Mouse (Mus musculus) heart, embryonic 16.5 days (tissue): ENCODE measurements around the gene Brip1. TPM values are rescaled to one million over a fixed set of nuclear protein-coding genes. Genes with fewer than 3 reads are reported as not detected.

Experiments used
- ATAC-seq: fragments of 200-750 bp; cut with Nextera tagmentation; replicated peaks from 2 replicates; pipeline ENCODE4 v1.8.0; 2017; ENCODE audit warnings: moderate number of reproducible peaks; ENCODE audit not compliant: insufficient read depth, low FRiP score; ENCODE audit errors: extremely low read depth
- H3K27ac ChIP-seq: fragments of 300-500 bp; sonication (generic); 2 replicates; pipeline ENCODE4 v1.5.1; 2014; ENCODE audit warnings: mild to moderate bottlenecking, low read length, control low read depth, moderate library complexity
- H3K27me3 ChIP-seq: fragments of 300-500 bp; sonication (generic); 2 replicates; pipeline ENCODE4 v1.6.1; 2014; ENCODE audit warnings: low read length, mixed read lengths; ENCODE audit not compliant: control insufficient read depth, insufficient read depth
- H3K36me3 ChIP-seq: fragments of 300-500 bp; sonication (generic); 2 replicates; pipeline ENCODE4 v1.6.1; 2014; ENCODE audit not compliant: control insufficient read depth, insufficient read depth
- H3K4me1 ChIP-seq: fragments of 300-500 bp; sonication (generic); 2 replicates; pipeline ENCODE4 v1.6.1; 2014; ENCODE audit warnings: low read length, mixed read lengths; ENCODE audit not compliant: control insufficient read depth, insufficient read depth
- H3K4me2 ChIP-seq: fragments of 300-500 bp; sonication (generic); 2 replicates; pipeline ENCODE4 v1.6.1; 2014; ENCODE audit warnings: low read depth, mild to moderate bottlenecking, control low read depth, low read length
- H3K4me3 ChIP-seq: fragments of 300-500 bp; sonication (generic); 2 replicates; pipeline ENCODE4 v1.5.1; 2014; ENCODE audit warnings: mild to moderate bottlenecking, control low read depth, low read length
- H3K9ac ChIP-seq: fragments of 300-500 bp; sonication (generic); 2 replicates; pipeline ENCODE4 v1.6.1; 2014; ENCODE audit warnings: low read length, control low read depth
- H3K9me3 ChIP-seq: fragments of 300-500 bp; sonication (generic); replicated peaks from 2 replicates; pipeline ENCODE4 v1.6.1; 2016; ENCODE audit warnings: low read length; ENCODE audit not compliant: control insufficient read depth
- WGBS: fragments of 180-500 bp; shearing (Covaris S2); extraction: QIAGEN DNeasy Blood & Tissue Kit; methylation state at CpG from one replicate; pipeline ENCODE4 v1.1.7; 2014; 5-methylcytosine and 5-hydroxymethylcytosine counted together
- polyA plus RNA-seq: library from polyadenylated mRNA; unstranded; fragments of >200 nt; fragmentation: Nextera tagmentation; extraction: Ambion mirVana; gene quantifications from 2 replicates; pipeline ENCODE4 v1.2.1, GENCODE M21; 2015

Brip1 gene
- polyA plus RNA-seq, 1 experiment from 2014 or later: 6.0 TPM

- H3K4me3 ChIP-seq: no peak overlapping the region
- no peaks in the 10 kb centered on the region for H3K9me3 ChIP-seq
- no peaks in the 10 kb centered on the region for H3K27me3 ChIP-seq
- no peak for ATAC-seq
- no peak overlapping the region for H3K9ac ChIP-seq
- H3K27ac ChIP-seq: no peak overlapping the region
- H3K36me3 ChIP-seq: no peaks in the 10 kb centered on the region
- no peak overlapping the region for H3K4me2 ChIP-seq
- WGBS: 38% methylated on average over 7 of the region's 7 CpGs
- H3K4me1 ChIP-seq: no peaks in the 10 kb centered on the region; the same call in 1 of the 2 replicates
Observed at GRCm38 (mm10) chr11:86026556-86027194, 174.3 kb downstream of the Brip1 start.

- no peaks in the 10 kb centered on the region for H3K27me3 ChIP-seq
- no peak overlapping the region for H3K4me2 ChIP-seq
- no peak overlapping the region for H3K9ac ChIP-seq
- 31% methylated on average over 4 of the region's 4 CpGs for WGBS
- no peaks in the 10 kb centered on the region for H3K9me3 ChIP-seq
- no peak overlapping the region for H3K27ac ChIP-seq
- ATAC-seq: peak; percentile 65
- no peaks in the 10 kb centered on the region for H3K36me3 ChIP-seq
- no peak overlapping the region for H3K4me3 ChIP-seq
- no peaks in the 10 kb centered on the region for H3K4me1 ChIP-seq
Observed at GRCm38 (mm10) chr11:86022439-86022838, 178.6 kb downstream of the Brip1 start.

- no peak overlapping the region for H3K4me3 ChIP-seq
- no peaks in the 10 kb centered on the region for H3K36me3 ChIP-seq
- H3K9ac ChIP-seq: no peak overlapping the region
- H3K27ac ChIP-seq: no peak overlapping the region
- no peaks in the 10 kb centered on the region for H3K4me1 ChIP-seq
- no peak for ATAC-seq
- 61% methylated on average over 1 of the region's 1 CpGs for WGBS
- H3K27me3 ChIP-seq: no peaks in the 10 kb centered on the region
- H3K4me2 ChIP-seq: no peak overlapping the region
- H3K9me3 ChIP-seq: no peaks in the 10 kb centered on the region
Observed at GRCm38 (mm10) chr11:86020033-86020432, 181.0 kb downstream of the Brip1 start.

GRCm38 (mm10) chr11:86016242-86016641 is 184.8 kb downstream of the Brip1 start:
- H3K4me1 ChIP-seq: no peaks in the 10 kb centered on the region
- H3K9me3 ChIP-seq: no peaks in the 10 kb centered on the region
- H3K36me3 ChIP-seq: no peaks in the 10 kb centered on the region
- H3K27me3 ChIP-seq: no peaks in the 10 kb centered on the region
- no peak overlapping the region for H3K9ac ChIP-seq
- H3K27ac ChIP-seq: no peak overlapping the region
- no peak for ATAC-seq
- no peak overlapping the region for H3K4me2 ChIP-seq
- H3K4me3 ChIP-seq: no peak overlapping the region
- WGBS: 77% methylated on average over 11 of the region's 11 CpGs

- H3K9ac ChIP-seq: no peak overlapping the region
- H3K4me3 ChIP-seq: no peak overlapping the region
- WGBS: 64% methylated on average over 2 of the region's 2 CpGs
- no peak overlapping the region for H3K4me2 ChIP-seq
- no peaks in the 10 kb centered on the region for H3K9me3 ChIP-seq
- ATAC-seq: no peak
- H3K36me3 ChIP-seq: no peaks in the 10 kb centered on the region
- no peaks in the 10 kb centered on the region; the same call in 1 of the 2 replicates for H3K27me3 ChIP-seq
- no peaks in the 10 kb centered on the region for H3K4me1 ChIP-seq
- no peak overlapping the region for H3K27ac ChIP-seq
Observed at GRCm38 (mm10) chr11:86013087-86013486, 187.9 kb downstream of the Brip1 start.

- H3K9me3 ChIP-seq: no peaks in the 10 kb centered on the region
- no peak overlapping the region for H3K4me3 ChIP-seq
- H3K27me3 ChIP-seq: no peaks in the 10 kb centered on the region; the same call in 1 of the 2 replicates
- 66% methylated on average over 4 of the region's 4 CpGs for WGBS
- H3K4me2 ChIP-seq: no peak overlapping the region
- ATAC-seq: no peak
- no peaks in the 10 kb centered on the region for H3K36me3 ChIP-seq
- no peak overlapping the region for H3K27ac ChIP-seq
- no peak overlapping the region for H3K9ac ChIP-seq
- no peaks in the 10 kb centered on the region for H3K4me1 ChIP-seq
Observed at GRCm38 (mm10) chr11:86010458-86010857, 190.5 kb downstream of the Brip1 start.

DNA sequence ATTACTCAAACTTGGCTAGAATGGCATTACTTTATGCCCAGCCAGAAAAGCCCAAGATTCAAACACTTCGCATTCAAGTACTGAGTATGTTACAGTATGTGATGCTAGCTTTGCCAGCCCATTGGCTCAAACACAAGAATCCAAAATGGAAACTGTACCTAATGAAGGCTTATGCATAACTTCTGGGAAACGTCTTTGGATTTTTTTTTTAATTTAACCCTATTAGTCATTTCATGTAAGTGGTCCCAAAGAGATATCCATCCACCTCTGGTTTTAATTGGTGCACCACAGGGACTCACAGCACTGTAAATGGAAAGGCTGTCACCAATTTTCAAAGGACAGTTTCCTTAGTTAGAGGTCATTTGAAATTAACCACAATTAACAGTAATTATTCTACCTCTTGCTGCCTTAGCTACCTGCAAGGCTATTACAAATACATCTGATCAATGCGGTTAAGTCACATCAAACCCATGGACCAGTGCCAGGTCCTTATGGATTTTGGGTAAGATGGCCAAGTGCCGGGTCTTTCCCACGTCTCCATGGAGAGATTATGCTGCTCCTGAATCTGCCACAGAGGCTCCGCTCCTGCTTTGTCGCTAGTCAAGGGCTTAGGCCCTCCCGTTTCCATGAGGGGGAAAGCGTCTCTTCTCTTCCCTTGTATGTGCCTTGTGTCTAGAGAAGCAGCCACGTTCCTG is 192.6 kb downstream of the Brip1 start:
- no peak overlapping the region for H3K4me3 ChIP-seq
- H3K27me3 ChIP-seq: no peaks in the 10 kb centered on the region; the same call in 1 of the 2 replicates
- 74% methylated on average over 10 of the region's 10 CpGs for WGBS

More for the DNA sequence above, 192.6 kb downstream of the Brip1 start:
- ATAC-seq: no peak
- Histone ChIP-seq H3K4me2 (no peak overlapping the region), H3K4me1 (no peaks in the 10 kb centered on the region), H3K9me3 (no peaks in the 10 kb centered on the region), H3K36me3 (no peaks in the 10 kb centered on the region), H3K9ac (no peak overlapping the region), H3K27ac (no peak overlapping the region)

Other genes starting within 250 kb of the Brip1 start
- 12.5 and 13.0 TPM in 2 replicates for gene Ints2, start 56.4 kb upstream of the Brip1 start, polyA plus RNA-seq
- 5.4 and 6.2 TPM in 2 replicates for gene Med13, start 156.4 kb upstream of the Brip1 start, polyA plus RNA-seq